Mouse (Mus musculus): ENCODE measurements around the gene Myzap. TPM values are rescaled to one million over a fixed set of nuclear protein-coding genes. Genes with fewer than 3 reads are reported as not detected.
A peak's percentile ranks its signal among the peaks of the same experiment; 100 is the strongest.

The Myzap gene
- polyA plus RNA-seq, 1 experiment, result 0.07 TPM

GRCm38 (mm10) chr9:71554001-71554400, 38.2 kb downstream of the Myzap start:
- H3K27me3 ChIP-seq (replicated peaks), result peaks cover 8% of the 10 kb centered on the region
- no peak for TF ChIP-seq FLI1 (IDR thresholded peaks at IDR 0.05; ENCODE audit: low read length)
- TF ChIP-seq GATA1 (IDR thresholded peaks at IDR 0.05; ENCODE audit: borderline replicate concordance, low read length), result no peak
- no peak overlapping the region for H3K4me3 ChIP-seq (replicated peaks)
- H3K9me3 ChIP-seq, result peaks cover 16% of the 10 kb centered on the region
- H3K4me1 ChIP-seq, result no peaks in the 10 kb centered on the region
- H3K36me3 ChIP-seq (replicated peaks; ENCODE audit: low read length), result no peaks in the 10 kb centered on the region

- Histone ChIP-seq H3K9me3 (peaks cover 16% of the 10 kb centered on the region), H3K4me1 (0 out of 2 replicates have a peak, but pooled peaks cover 3% of the 10 kb centered on the region), H3K36me3 (replicated peaks; ENCODE audit: low read length) (no peaks in the 10 kb centered on the region), H3K4me3 (replicated peaks) (no peak overlapping the region), H3K27me3 (replicated peaks) (peaks cover 21% of the 10 kb centered on the region)
- TF ChIP-seq GATA1 (IDR thresholded peaks at IDR 0.05; ENCODE audit: borderline replicate concordance, low read length), result no peak
- no peak for TF ChIP-seq FLI1 (IDR thresholded peaks at IDR 0.05; ENCODE audit: low read length)
Measured at GRCm38 (mm10) chr9:71550176-71550575, 42.0 kb downstream of the Myzap start.

- H3K36me3 ChIP-seq (replicated peaks; ENCODE audit: low read length), result no peaks in the 10 kb centered on the region
- peaks cover 10% of the 10 kb centered on the region; the same call in 1 of the 2 replicates for H3K4me1 ChIP-seq
- no peak overlapping the region for H3K4me3 ChIP-seq (replicated peaks)
- H3K9me3 ChIP-seq, result 0 out of 2 replicates have a peak, but pooled peaks cover 3% of the 10 kb centered on the region
- TF ChIP-seq GATA1 (IDR thresholded peaks at IDR 0.05; ENCODE audit: borderline replicate concordance, low read length) (no peak), FLI1 (IDR thresholded peaks at IDR 0.05; ENCODE audit: low read length) (no peak)
- H3K27me3 ChIP-seq (replicated peaks), result peaks cover 24% of the 10 kb centered on the region
Measured at GRCm38 (mm10) chr9:71547704-71548275, 44.4 kb downstream of the Myzap start.

GRCm38 (mm10) chr9:71544831-71545230, 47.3 kb downstream of the Myzap start:
- Histone ChIP-seq H3K9me3 (no peaks in the 10 kb centered on the region), H3K4me1 (peaks cover 10% of the 10 kb centered on the region; the same call in 1 of the 2 replicates), H3K36me3 (replicated peaks; ENCODE audit: low read length) (no peaks in the 10 kb centered on the region), H3K4me3 (replicated peaks) (no peak overlapping the region), H3K27me3 (replicated peaks) (peaks cover 28% of the 10 kb centered on the region)
- no peak for TF ChIP-seq GATA1 (IDR thresholded peaks at IDR 0.05; ENCODE audit: borderline replicate concordance, low read length)
- no peak for TF ChIP-seq FLI1 (IDR thresholded peaks at IDR 0.05; ENCODE audit: low read length)

GRCm38 (mm10) chr9:71543443-71544222, 48.5 kb downstream of the Myzap start:
- no peaks in the 10 kb centered on the region for H3K9me3 ChIP-seq
- H3K4me3 ChIP-seq (replicated peaks), result peak overlapping the region; percentile 38
- TF ChIP-seq GATA1 (IDR thresholded peaks at IDR 0.05; ENCODE audit: borderline replicate concordance, low read length) (no peak), FLI1 (IDR thresholded peaks at IDR 0.05; ENCODE audit: low read length) (no peak)
- H3K36me3 ChIP-seq (replicated peaks; ENCODE audit: low read length), result no peaks in the 10 kb centered on the region
- peaks cover 33% of the 10 kb centered on the region for H3K27me3 ChIP-seq (replicated peaks)
- peaks cover 10% of the 10 kb centered on the region; the same call in 1 of the 2 replicates for H3K4me1 ChIP-seq

- TF ChIP-seq FLI1 (IDR thresholded peaks at IDR 0.05; ENCODE audit: low read length) (no peak), GATA1 (IDR thresholded peaks at IDR 0.05; ENCODE audit: borderline replicate concordance, low read length) (no peak)
- peaks cover 6% of the 10 kb centered on the region; the same call in 1 of the 2 replicates for H3K4me1 ChIP-seq
- H3K27me3 ChIP-seq (replicated peaks), result peaks cover 35% of the 10 kb centered on the region
- H3K4me3 ChIP-seq (replicated peaks), result no peak overlapping the region
- H3K36me3 ChIP-seq (replicated peaks; ENCODE audit: low read length), result no peaks in the 10 kb centered on the region
- no peaks in the 10 kb centered on the region for H3K9me3 ChIP-seq
Measured at GRCm38 (mm10) chr9:71542292-71542691, 49.9 kb downstream of the Myzap start.

GRCm38 (mm10) chr9:71540739-71541138, 51.4 kb downstream of the Myzap start:
- Histone ChIP-seq H3K9me3 (no peaks in the 10 kb centered on the region), H3K4me1 (peaks cover 6% of the 10 kb centered on the region; the same call in 1 of the 2 replicates), H3K4me3 (replicated peaks) (no peak overlapping the region), H3K36me3 (replicated peaks; ENCODE audit: low read length) (no peaks in the 10 kb centered on the region), H3K27me3 (replicated peaks) (peaks cover 23% of the 10 kb centered on the region)
- TF ChIP-seq GATA1 (IDR thresholded peaks at IDR 0.05; ENCODE audit: borderline replicate concordance, low read length), result no peak
- TF ChIP-seq FLI1 (IDR thresholded peaks at IDR 0.05; ENCODE audit: low read length), result no peak

- H3K9me3 ChIP-seq, result no peaks in the 10 kb centered on the region
- no peaks in the 10 kb centered on the region for H3K36me3 ChIP-seq (replicated peaks; ENCODE audit: low read length)
- peaks cover 11% of the 10 kb centered on the region for H3K4me1 ChIP-seq
- no peak for TF ChIP-seq GATA1 (IDR thresholded peaks at IDR 0.05; ENCODE audit: borderline replicate concordance, low read length)
- no peak for TF ChIP-seq FLI1 (IDR thresholded peaks at IDR 0.05; ENCODE audit: low read length)
- H3K27me3 ChIP-seq (replicated peaks), result peaks cover 11% of the 10 kb centered on the region
- no peak overlapping the region for H3K4me3 ChIP-seq (replicated peaks)
Measured at GRCm38 (mm10) chr9:71535730-71536129, 56.4 kb downstream of the Myzap start.

- TF ChIP-seq FLI1 (IDR thresholded peaks at IDR 0.05; ENCODE audit: low read length) (no peak), GATA1 (IDR thresholded peaks at IDR 0.05; ENCODE audit: borderline replicate concordance, low read length) (no peak)
- Histone ChIP-seq H3K4me3 (replicated peaks) (no peak overlapping the region), H3K4me1 (peaks cover 11% of the 10 kb centered on the region), H3K36me3 (replicated peaks; ENCODE audit: low read length) (no peaks in the 10 kb centered on the region), H3K9me3 (peaks cover 5% of the 10 kb centered on the region), H3K27me3 (replicated peaks) (peaks cover 8% of the 10 kb centered on the region)
Measured at GRCm38 (mm10) chr9:71535036-71535435, 57.1 kb downstream of the Myzap start.

- Histone ChIP-seq H3K27me3 (replicated peaks) (peaks cover 2% of the 10 kb centered on the region), H3K9me3 (peaks cover 15% of the 10 kb centered on the region), H3K36me3 (replicated peaks; ENCODE audit: low read length) (no peaks in the 10 kb centered on the region), H3K4me3 (replicated peaks) (no peak overlapping the region), H3K4me1 (peaks cover 11% of the 10 kb centered on the region)
- TF ChIP-seq FLI1 (IDR thresholded peaks at IDR 0.05; ENCODE audit: low read length) (no peak), GATA1 (IDR thresholded peaks at IDR 0.05; ENCODE audit: borderline replicate concordance, low read length) (no peak)
Measured at GRCm38 (mm10) chr9:71529960-71530359, 62.2 kb downstream of the Myzap start.
